Mouse (Mus musculus): ENCODE results near the gene Cyp2d26.

- TF ChIP-seq CTCF (IDR thresholded peaks at IDR 0.05; ENCODE audit: low read depth) (no peak), EP300 (IDR thresholded peaks at IDR 0.05; ENCODE audit: low read depth) (no peak)
Measured at GRCm38 (mm10) chr15:82829917-82830316, 35.8 kb upstream of the Cyp2d26 start.

Measured in heart, postnatal 0 days (tissue).